Mouse (Mus musculus) gastrocnemius, adult 8-10 months (tissue): Measurements from ENCODE around the gene Magohb. TPM values are rescaled to one million over a fixed set of nuclear protein-coding genes. Genes with fewer than 3 reads are reported as not detected.
"Not testable (repeated sequence)": the region's sequence is repeated elsewhere in the genome, so short reads cannot be mapped to it uniquely, and the experiment has no call there.

ENCODE experiments used
- DNase-seq, 2 experiments: peaks; one replicate each; pipeline ENCODE4 v3.0.0; 2022; ENCODE audit warnings: low spot score in 2 of 2
- total RNA-seq, 4 experiments: library from RNA; stranded (reverse); gene quantifications; 2 replicates each; pipeline ENCODE4 v1.2.4; 2022

The Magohb gene
- total RNA-seq, result 1 to 10 TPM; 2.4 to 5.2 (median 3.7) TPM

DNA sequence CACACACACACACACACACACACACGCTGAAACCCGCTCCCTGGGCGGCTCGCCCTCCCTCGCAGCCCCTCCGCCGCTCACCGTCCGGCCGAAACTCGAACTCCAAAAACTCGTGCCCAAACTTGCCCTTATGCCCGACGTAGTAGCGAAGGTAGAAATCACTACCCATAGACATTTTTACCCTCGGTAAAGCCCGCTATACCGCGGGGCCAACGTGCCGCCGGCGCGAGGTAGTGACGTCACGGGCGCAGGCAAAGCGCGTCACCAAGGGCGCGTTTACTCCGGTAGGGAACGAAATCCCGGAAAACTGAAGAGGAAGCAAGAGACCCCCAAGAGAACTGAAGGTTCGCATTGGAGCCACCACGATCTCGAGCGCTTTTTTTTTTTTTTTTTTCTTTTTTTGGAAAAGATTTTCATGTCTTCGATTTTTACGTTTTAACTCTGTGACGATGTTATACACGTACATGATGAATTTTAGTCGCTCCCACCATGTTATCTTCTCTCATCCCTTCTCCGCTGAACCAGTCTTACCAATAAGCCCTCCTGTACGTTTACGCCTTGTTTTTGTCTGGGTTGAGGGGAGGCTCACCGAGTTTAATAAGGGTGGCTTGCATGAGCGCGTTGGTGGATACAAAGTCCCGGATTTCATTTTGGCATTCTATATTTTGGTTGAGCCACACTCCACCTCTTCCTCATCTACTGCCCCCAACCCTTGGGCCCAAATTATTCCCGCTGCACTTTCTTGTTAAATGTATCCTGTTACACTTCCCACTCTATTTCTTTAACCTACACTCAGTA lies at the start of gene Magohb:
Gene Magohb (minus strand): TSS at position 254 of the 798 bp plus-strand sequence.
- peak; percentile 42 to 53 for DNase-seq

GRCm38 (mm10) chr6:131340082-131340481 lies 47.0 kb upstream of the Magohb start:
- no peak for DNase-seq

GRCm38 (mm10) chr6:131339309-131339708 lies 46.3 kb upstream of the Magohb start:
- no peak for DNase-seq

- no peak for DNase-seq
These were observed 45.7 kb upstream of the Magohb start for GRCm38 (mm10) chr6:131338787-131339186.

DNA sequence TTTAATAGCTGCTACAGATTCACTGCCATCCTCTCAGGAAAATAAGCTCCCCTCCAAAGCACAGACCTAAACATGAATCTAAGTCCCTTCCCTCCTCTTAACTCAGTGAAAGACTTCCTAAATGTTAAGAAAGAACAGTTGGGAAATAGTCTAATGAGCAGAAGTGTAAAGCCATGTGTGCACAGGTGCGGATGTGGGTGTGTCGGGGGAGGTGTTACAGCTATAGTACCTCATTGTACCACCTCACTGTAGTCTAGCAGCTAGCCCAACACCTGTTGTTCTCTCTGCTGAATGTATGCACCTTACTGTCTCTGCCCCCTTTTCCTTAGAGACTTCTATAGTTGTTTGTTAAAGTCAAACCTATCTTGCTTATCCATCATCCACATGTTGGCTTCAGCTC lies 34.0 kb upstream of the Magohb start:
- DNase-seq, result no peak

DNA sequence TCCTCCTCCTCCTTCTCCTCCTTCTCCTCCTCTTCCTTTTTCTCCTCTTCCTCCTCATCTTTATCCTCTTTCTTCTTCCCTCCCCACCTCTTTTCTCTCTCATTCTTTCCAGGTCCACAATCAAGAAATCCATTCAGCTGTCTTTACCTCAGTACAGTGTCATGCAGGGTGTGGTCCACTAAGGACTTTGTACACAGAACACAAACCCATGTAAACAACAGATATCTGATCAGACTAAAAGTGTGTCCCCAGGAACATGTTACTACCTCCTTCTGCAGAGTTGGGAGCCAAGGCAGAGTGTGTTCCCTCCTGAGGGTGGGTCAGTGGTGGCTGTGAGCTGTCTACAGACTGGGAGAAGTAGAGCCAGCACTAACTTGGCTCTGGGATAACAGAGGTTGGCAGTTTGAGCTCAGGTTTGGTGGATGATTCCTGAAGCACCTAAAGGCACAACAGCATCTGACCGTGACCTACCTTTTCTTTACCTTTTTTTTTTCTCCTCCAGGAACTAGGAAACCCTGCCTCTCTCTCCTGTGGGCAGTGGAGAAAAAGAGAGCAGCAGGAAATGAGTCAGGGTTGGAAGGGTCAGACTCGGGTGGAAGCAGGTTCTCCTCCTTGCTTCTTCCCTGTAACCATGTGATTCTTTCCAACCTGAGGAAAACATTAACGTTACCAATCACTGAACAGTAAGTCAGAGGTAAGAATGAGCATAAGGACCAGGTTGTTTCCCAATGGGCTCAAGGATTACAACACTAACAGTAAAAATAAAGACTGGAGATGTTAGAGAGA lies 29.0 kb upstream of the Magohb start:
- DNase-seq, result no peak

- no peak for DNase-seq
These were observed 23.4 kb upstream of the Magohb start for GRCm38 (mm10) chr6:131316155-131317101.

DNA sequence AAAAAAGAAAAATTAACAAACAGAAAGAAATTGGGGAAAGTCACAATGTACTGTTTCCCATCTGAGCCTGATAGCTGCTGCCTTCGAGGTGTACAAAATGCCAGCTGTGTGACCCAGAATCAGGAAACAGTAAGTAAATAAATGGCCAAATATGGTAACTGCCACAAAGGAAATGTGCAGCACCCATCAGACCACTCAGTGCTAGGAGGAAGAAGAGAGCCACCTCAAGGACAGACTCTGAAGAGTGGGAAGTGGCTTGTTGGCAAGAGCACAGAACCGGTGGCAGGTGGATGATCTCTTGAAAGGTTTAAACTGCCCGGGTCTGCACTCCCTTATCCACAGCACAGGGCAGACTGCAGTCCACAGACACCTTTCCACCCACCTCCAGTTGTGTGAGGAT lies 15.0 kb upstream of the Magohb start:
- DNase-seq, result no peak

GRCm38 (mm10) chr6:131304776-131305175 lies 11.7 kb upstream of the Magohb start:
- no peak for DNase-seq

GRCm38 (mm10) chr6:131298531-131298930 lies 5.5 kb upstream of the Magohb start:
- no peak for DNase-seq

- no peak for DNase-seq
These were observed 1.5 kb upstream of the Magohb start for GRCm38 (mm10) chr6:131294435-131295112.

- no peak for DNase-seq
These were observed 872 bp upstream of the Magohb start for GRCm38 (mm10) chr6:131293916-131294315.

DNA sequence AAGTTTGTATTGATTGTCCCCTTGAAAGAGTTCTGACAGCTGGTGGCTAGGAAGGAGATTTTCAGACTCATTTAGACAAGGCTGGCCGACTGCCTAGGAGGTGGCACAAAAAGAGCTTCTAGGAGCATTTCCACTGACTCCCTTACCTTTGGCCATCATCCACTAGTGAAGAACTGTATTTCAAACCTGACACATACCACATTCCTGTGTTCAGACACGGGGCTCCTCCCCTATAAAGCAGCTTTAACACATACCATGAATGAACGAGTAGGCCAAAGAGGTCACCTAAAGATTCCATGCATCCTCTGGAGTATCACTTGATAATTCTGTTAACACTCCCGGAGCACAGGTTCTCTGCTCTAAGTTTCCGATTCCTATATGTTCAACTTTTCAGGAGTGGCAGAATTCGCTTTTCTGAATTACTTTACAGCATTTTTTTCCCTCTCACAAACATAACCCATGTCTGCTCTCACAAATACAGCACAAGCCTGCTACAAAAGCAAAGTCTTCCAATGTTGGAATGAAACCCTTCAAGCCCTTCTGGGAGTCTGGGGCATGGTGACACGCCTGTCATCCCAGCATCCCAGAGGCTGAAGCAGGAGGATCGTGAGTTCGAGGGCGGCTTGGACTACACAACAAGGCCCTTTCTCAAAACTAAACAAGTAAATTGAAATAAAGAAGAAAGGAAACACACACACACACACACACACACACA lies 611 bp downstream of the Magohb start:
- DNase-seq, result no peak

GRCm38 (mm10) chr6:131290430-131290829 lies 2.6 kb downstream of the Magohb start:
- DNase-seq, result no peak

GRCm38 (mm10) chr6:131278160-131278559 lies 14.9 kb downstream of the Magohb start:
- DNase-seq, result not testable (repeated sequence)

- no peak for DNase-seq
These were observed 16.4 kb downstream of the Magohb start for GRCm38 (mm10) chr6:131276659-131277058.

GRCm38 (mm10) chr6:131272311-131272710 lies 20.7 kb downstream of the Magohb start:
- no peak for DNase-seq

DNA sequence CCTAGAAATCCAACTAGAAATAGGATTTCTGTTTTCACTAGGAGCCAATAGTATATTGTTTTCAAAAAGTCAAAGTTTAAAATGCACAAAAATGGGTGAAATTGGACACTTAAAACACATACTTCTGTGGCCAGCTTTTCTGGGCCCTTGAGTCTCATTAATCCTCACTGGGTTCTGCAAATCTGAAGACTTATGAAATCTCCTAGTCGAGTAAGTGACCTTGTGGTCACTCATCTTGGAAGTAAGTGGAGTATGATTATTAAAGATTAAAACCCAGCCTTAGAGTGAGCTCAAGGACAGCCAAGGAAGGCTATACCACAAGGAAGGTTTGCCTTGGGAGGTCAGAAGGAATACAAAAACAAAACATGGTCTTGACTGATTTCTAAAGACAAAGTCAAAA lies 22.7 kb downstream of the Magohb start:
- DNase-seq, result no peak

GRCm38 (mm10) chr6:131269599-131269998 lies 23.4 kb downstream of the Magohb start:
- DNase-seq, result no peak

DNA sequence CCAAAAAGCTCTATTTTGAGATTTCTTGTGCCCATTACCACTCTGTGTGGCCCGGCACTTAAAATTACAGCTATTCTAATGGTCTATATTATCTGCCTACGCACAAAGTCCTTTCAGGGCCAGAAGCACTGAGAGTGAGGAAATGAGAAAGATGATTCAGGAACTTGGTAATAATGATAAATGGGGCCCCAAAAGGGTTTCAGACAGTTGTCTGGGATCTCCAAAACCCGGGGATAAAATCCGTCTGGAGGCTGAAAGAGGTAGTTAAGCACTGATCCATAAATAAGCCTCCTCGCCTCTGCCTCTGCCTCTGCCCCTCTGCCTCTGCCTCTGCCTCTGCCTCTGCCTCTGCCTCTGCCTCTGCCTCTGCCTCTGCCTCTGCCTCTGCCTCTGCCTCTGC lies 28.9 kb downstream of the Magohb start:
- no peak for DNase-seq
